Mouse (Mus musculus): ENCODE measurements around the gene Derl3. TPM values are rescaled to one million over a fixed set of nuclear protein-coding genes. Genes with fewer than 3 reads are reported as not detected.

Derl3 gene
- polyA plus RNA-seq, 1 experiment, result not detected

DNA sequence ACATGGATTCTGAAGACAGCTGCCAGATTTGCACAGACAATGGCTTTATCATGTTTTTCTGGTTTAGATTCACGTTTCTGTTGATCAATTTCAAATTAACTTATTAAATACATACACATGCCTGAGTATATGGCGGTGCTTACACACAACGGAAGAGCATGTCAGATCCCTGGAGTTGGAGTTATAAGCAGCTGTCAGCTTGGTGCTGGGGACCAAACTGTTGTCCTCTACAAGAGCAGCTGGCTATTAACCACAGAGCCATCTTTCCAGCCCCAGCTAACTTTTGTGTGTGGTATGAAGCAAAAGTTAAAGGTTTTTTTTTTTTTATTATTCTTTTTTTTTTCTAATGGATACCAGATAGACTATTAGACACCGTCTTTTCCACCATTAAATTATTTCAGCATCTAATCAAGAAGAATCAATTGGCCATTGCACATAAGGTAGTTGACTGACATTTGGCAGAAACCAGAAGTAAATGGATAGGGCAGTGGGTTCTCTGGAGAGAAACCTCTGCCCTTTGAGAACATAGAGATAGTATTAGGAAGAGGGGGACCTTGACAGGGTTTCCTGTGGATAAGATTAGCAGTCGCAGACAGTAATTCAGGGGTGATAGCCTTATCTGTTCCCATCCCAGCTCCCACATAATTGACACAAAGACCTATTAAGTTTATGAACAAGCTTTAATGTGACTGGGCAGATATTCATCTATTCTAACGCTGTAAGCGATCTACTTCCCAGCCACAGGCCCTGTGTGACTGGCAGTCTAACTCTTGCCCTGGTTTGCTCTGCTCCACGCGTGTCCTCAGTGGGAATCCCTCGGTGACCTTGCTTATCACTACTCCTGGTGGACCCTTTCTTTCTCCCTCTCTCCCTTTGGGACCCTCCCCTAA lies 20.9 kb upstream of the Derl3 start:
- H3K27ac ChIP-seq (ENCODE audit: insufficient read depth, low read length), result 0 out of 2 replicates have a peak overlapping the region, but pooled peaks have one; percentile 2
- TF ChIP-seq POLR2A (IDR thresholded peaks at IDR 0.05; ENCODE audit: low read depth, low read length) (peak; percentile 72), CTCF (IDR thresholded peaks at IDR 0.05; ENCODE audit: borderline replicate concordance, insufficient read depth, low read length) (no peak)
- H3K4me1 ChIP-seq (ENCODE audit: control insufficient read depth, insufficient read depth, low read length), result peaks cover 5% of the 10 kb centered on the region
- H3K4me3 ChIP-seq (ENCODE audit: insufficient read depth, low read length), result peak overlapping the region; percentile 1; the same call in 1 of the 2 replicates

DNA sequence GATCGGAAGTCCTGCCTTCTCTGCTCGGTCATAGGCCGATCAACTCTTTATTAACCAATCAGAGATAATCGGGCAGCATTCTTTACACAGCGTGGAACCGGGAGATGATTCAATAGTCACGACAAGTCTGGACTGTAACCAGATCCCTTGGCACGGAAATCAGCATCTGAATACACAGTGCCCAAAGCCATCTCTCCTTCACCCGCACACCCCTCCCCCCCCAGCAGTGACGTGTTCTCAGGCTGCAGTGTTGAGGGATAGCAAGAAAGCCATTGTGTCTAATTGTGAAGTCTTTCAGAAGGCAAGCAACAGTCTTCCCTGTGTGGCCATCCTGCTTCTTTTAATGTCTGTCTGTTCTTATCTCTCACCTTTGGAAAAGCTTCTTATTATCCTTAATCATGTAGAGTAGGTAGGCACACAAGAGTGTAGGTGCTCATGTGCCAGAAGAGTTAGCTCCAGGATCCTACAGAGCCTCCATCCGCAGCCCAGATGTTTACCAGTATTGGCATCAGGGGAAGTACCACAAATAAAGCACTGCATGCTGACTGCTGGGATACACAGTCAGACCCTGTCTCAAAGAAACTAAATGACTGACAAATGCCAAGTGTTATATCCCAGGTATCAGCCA lies 20.2 kb upstream of the Derl3 start:
- H3K4me1 ChIP-seq (ENCODE audit: control insufficient read depth, insufficient read depth, low read length), result peaks cover 5% of the 10 kb centered on the region
- H3K27ac ChIP-seq (ENCODE audit: insufficient read depth, low read length), result peak overlapping the region; percentile 2; the same call in 1 of the 2 replicates
- H3K4me3 ChIP-seq (ENCODE audit: insufficient read depth, low read length), result no peak overlapping the region
- TF ChIP-seq POLR2A (IDR thresholded peaks at IDR 0.05; ENCODE audit: low read depth, low read length), result no peak
- TF ChIP-seq CTCF (IDR thresholded peaks at IDR 0.05; ENCODE audit: borderline replicate concordance, insufficient read depth, low read length), result no peak

DNA sequence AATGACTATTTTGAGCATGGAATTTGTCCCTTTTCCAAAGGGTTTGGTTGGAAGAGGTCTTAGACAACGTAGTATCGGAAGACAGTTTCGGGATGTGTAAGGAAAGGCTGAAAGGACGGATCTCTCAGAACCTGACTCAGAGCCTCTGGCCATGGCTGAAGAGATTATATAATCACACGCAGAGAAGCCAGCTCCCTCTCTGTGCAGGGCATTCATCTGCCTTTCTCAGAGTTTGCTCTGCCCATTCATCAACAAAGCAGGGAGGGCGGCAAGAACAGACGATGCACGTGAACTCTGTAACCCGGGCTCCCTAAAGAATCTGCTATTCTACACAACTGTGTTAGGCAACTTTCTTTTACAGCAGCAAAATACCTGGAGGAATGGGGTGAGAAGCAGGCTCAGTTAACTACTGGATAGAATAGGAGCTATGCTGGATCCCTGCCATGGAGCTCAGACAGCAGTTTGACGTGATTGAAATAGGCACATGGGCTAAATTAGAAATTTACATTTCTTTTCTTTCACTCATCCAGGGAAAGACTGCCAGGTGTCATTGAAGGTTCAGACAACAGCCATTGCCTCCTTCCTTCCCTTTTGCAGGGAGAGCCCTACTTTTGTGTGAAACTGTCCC lies 19.6 kb upstream of the Derl3 start:
- peaks cover 5% of the 10 kb centered on the region for H3K4me1 ChIP-seq (ENCODE audit: control insufficient read depth, insufficient read depth, low read length)
- H3K4me3 ChIP-seq (ENCODE audit: insufficient read depth, low read length), result no peak overlapping the region
- TF ChIP-seq POLR2A (IDR thresholded peaks at IDR 0.05; ENCODE audit: low read depth, low read length) (no peak), CTCF (IDR thresholded peaks at IDR 0.05; ENCODE audit: borderline replicate concordance, insufficient read depth, low read length) (no peak)
- peak overlapping the region; percentile 1; the same call in 1 of the 2 replicates for H3K27ac ChIP-seq (ENCODE audit: insufficient read depth, low read length)

DNA sequence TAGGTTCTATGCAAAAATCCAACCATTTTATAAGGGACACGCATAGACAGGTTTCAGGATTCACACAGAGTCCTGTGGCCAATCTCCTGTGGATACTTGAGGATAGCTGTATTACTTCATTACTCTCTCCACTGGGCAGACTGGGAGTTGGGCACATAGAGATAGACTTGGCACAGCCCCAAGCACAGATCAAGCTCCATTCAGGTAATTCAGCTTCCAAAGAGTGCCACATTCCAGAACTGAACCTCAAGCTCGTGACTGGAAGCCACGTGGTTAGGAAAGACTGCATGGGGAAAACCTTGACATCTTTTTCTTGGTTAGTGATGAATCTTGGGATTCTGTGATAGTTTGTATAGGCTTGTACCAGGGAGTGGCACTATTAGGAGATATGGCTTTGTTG lies 14.4 kb upstream of the Derl3 start:
- TF ChIP-seq POLR2A (IDR thresholded peaks at IDR 0.05; ENCODE audit: low read depth, low read length) (no peak), CTCF (IDR thresholded peaks at IDR 0.05; ENCODE audit: borderline replicate concordance, insufficient read depth, low read length) (no peak)
- H3K27ac ChIP-seq (ENCODE audit: insufficient read depth, low read length), result no peak overlapping the region
- H3K4me1 ChIP-seq (ENCODE audit: control insufficient read depth, insufficient read depth, low read length), result no peaks in the 10 kb centered on the region
- no peak overlapping the region for H3K4me3 ChIP-seq (ENCODE audit: insufficient read depth, low read length)

DNA sequence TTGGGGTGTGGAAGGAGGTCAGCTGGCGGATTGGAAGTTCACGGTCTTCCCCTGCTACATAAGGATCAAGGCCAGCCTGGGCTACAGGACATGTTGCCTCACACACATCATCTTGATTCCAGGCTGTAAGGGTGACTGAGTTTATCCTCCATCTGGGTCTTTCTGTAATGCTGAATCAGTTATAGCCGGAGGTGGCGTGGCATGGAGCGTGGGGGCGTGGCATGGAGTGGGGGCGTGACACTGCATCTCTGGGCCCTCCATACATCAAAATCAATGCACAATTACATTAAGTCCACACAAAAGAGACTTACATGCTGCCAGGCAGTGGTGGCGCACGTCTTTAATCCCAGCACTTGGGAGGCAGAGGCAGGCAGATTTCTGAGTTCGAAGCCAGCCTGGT lies 12.9 kb upstream of the Derl3 start:
- H3K4me1 ChIP-seq (ENCODE audit: control insufficient read depth, insufficient read depth, low read length), result no peaks in the 10 kb centered on the region
- TF ChIP-seq CTCF (IDR thresholded peaks at IDR 0.05; ENCODE audit: borderline replicate concordance, insufficient read depth, low read length) (no peak), POLR2A (IDR thresholded peaks at IDR 0.05; ENCODE audit: low read depth, low read length) (no peak)
- H3K27ac ChIP-seq (ENCODE audit: insufficient read depth, low read length), result no peak overlapping the region
- no peak overlapping the region for H3K4me3 ChIP-seq (ENCODE audit: insufficient read depth, low read length)

DNA sequence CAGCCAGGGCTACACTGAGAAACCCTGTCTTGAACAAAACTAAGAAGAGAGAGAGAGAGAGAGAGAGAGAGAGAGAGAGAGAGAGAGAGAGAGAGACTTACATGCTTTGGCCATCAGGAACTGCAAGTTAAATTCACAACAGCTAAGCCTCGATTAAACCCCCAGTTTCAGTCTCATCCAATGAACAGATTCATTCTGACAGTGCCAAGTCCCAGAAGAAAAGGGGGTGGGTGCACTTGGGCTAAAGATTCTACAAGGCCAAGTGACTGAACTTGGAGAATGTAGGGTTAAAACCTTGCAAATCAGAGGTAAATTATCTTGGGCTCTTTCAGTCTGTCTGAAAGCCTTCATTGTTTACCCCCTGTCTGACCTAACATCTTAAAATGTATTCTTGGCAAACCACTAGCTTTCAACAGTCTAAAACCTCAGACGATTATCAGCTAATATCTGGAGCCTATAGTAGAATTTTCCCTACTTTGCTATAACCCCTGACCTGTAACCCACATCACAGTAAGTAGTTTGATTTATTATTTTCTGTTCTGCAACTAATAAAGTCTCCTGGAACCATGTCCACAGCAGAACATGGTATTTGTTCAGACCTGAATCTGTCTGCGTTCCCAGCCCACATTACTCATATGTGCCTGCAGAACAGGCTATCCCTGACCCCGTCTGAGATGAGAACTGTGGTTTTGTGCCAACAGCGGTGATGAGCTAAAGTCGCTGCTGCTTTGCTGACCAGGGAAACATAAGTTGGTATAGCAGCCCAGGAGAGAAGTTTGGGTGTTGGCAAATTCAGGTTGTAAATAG lies 12.2 kb upstream of the Derl3 start:
- Histone ChIP-seq H3K27ac (ENCODE audit: insufficient read depth, low read length) (no peak overlapping the region), H3K4me3 (ENCODE audit: insufficient read depth, low read length) (no peak overlapping the region)
- TF ChIP-seq CTCF (IDR thresholded peaks at IDR 0.05; ENCODE audit: borderline replicate concordance, insufficient read depth, low read length) (no peak), POLR2A (IDR thresholded peaks at IDR 0.05; ENCODE audit: low read depth, low read length) (no peak)

DNA sequence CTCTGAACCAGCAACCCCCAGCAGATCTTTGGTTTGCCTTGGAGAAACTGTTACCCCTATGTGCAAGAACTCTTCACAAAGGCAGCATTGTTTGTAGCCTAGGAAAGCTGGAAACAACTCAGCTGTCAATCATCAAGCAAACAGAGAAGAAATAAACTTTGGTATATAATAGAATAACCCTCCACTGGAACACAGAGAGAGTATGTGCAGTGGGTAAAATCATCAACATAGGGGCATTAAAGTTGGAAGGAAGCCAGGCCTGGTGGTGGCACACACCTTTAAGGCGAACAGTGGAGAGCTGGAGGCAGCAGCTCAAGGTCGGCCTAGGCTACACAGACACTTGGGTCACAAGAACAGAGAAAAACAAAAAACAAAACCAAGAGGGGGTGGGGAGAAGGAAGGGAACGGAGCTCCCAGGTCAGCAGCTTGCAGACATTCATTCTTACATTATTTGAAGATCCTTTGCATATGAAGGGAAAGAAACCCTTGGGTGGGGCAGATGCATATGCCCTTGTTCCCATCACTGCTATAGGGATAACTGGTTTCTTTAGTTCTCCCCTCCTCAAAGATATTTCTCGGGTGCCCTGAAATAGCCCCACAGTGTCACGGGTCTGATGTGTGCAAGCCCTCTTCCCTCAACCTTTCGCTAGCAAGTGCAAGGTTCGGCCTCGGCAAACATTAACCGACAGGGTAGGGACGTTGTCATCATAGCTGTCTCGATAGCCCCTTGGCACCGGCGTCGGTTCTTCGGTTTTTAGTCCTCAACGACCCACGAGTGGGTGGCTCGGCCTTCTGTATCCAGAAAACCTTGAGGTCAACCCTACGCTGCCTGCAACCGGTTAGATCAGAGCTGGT lies 11.4 kb upstream of the Derl3 start:
- no peak overlapping the region for H3K4me3 ChIP-seq (ENCODE audit: insufficient read depth, low read length)
- no peak for TF ChIP-seq POLR2A (IDR thresholded peaks at IDR 0.05; ENCODE audit: low read depth, low read length)
- TF ChIP-seq CTCF (IDR thresholded peaks at IDR 0.05; ENCODE audit: borderline replicate concordance, insufficient read depth, low read length), result no peak
- H3K4me1 ChIP-seq (ENCODE audit: control insufficient read depth, insufficient read depth, low read length), result no peaks in the 10 kb centered on the region
- no peak overlapping the region for H3K27ac ChIP-seq (ENCODE audit: insufficient read depth, low read length)

More for the DNA sequence above, 12.2 kb upstream of the Derl3 start:
- no peaks in the 10 kb centered on the region for H3K4me1 ChIP-seq (ENCODE audit: control insufficient read depth, insufficient read depth, low read length)

DNA sequence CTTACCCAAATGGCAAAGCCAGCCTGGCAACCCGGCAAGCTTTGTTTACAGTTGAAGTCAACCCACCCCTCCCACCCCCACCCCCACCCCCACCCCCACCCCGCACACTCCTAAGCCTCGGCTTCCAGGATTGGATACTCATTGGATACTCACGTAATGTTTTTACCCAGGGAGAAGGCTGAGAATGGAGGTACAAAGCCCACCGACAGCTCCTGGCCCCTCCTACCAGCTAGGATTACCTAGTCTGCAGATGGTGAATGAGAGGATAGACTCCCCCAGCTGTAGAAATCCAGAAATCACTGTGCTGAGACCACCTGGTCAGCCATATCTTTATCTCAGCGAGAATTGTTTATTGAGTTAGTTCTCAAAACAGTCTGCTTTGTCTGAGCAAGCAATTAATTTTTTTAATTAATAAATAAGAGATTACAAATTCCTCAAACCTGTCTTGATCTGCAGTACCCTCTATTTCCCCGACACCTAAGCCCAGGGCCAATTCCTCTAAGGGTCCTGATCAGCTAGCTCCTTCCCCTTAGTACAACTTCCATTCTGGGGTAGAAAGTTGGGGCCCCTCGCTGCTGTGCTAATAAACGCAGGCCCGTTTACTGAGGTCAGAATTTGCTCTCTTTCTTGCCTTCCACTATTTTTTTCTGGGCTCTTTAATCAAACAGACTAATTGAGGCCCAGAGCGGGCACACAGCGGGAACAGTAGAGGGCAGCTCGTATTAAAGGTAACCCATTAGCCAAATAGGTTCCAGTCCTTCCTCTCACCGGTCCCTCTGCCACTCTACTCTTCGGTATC lies 10.6 kb upstream of the Derl3 start:
- TF ChIP-seq CTCF (IDR thresholded peaks at IDR 0.05; ENCODE audit: borderline replicate concordance, insufficient read depth, low read length) (no peak), POLR2A (IDR thresholded peaks at IDR 0.05; ENCODE audit: low read depth, low read length) (no peak)
- Histone ChIP-seq H3K4me3 (ENCODE audit: insufficient read depth, low read length) (no peak overlapping the region), H3K4me1 (ENCODE audit: control insufficient read depth, insufficient read depth, low read length) (no peaks in the 10 kb centered on the region), H3K27ac (ENCODE audit: insufficient read depth, low read length) (no peak overlapping the region)

All from embryonic fibroblast, embryonic 13.5 days (primary cell).